Mouse (Mus musculus) bone marrow macrophage, adult 2 months (primary cell): ENCODE data around the gene Snx33.

Source experiments
- CTCF ChIP-seq: IDR thresholded peaks from 2 replicates; pipeline ENCODE4 v1.5.1; 2012; ENCODE audit warnings: low read depth, mild to moderate bottlenecking, low read length, moderate library complexity
- POLR2A ChIP-seq: IDR thresholded peaks from 2 replicates; pipeline ENCODE4 v1.6.1; 2012; ENCODE audit warnings: mild to moderate bottlenecking, low read depth, low read length, borderline replicate concordance

DNA sequence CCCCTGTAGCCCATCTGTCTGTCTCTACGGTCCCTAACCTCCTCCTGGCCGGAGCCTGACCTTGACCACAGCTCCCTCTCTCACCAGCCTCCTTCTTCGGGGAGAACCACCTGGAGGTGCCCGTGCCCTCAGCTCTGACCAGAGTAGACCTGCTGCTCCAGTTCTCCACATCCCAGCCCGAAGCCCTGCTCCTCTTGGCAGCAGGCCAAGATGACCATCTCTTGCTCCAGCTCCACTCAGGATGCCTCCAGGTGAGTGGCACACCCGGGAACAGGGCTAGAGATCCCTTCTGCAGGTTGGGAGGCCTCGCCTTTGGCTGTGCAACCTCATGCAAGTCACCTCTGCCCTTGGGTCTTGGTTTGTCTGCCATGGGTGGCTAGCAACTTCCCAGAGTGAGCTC lies 44.7 kb downstream of the Snx33 start:
- TF ChIP-seq POLR2A: no peak
- no peak for TF ChIP-seq CTCF
